Mouse (Mus musculus) ovary, postnatal 36 days (tissue): ENCODE measurements around the gene Hfe2.
A peak's percentile ranks its signal among the peaks of the same experiment; 100 is the strongest.

Source experiments
- DNase-seq: peaks from one replicate; pipeline ENCODE4 v3.0.0; 2022; ENCODE audit warnings: low spot score, mixed read lengths

Gene Hfe2

DNA sequence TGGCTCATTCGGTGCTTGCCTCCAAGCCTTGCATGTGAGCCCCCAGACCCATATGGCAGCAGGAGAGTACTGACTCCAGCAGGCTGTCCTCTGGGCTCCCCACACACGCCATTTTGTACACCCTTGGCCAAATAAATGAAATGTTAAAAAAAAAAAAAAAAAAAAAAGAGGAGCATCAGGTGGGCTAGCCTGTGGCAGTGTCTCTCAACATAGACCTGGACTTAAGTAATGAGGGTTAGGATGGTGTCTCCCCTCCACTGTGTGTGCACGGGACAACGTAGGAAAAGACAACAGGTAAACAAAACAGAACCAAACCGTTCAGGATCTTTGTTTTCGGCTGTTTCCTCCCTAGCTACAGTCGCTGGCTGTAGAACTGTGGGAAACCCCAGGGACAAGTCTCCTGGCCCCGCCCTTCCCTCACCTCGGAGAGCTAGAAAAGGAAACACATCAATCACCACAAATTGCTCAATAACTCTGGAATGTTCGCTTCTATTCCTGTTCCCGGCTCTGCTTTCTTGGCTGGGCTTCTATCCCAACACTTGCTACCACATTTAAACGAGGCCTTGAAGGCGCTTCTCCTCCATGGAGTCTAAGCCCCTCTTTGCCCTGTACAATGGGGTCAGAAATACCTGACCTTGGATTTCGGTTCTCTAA, 51.2 kb downstream of the Hfe2 start:
- peak; percentile 71 for DNase-seq

DNA sequence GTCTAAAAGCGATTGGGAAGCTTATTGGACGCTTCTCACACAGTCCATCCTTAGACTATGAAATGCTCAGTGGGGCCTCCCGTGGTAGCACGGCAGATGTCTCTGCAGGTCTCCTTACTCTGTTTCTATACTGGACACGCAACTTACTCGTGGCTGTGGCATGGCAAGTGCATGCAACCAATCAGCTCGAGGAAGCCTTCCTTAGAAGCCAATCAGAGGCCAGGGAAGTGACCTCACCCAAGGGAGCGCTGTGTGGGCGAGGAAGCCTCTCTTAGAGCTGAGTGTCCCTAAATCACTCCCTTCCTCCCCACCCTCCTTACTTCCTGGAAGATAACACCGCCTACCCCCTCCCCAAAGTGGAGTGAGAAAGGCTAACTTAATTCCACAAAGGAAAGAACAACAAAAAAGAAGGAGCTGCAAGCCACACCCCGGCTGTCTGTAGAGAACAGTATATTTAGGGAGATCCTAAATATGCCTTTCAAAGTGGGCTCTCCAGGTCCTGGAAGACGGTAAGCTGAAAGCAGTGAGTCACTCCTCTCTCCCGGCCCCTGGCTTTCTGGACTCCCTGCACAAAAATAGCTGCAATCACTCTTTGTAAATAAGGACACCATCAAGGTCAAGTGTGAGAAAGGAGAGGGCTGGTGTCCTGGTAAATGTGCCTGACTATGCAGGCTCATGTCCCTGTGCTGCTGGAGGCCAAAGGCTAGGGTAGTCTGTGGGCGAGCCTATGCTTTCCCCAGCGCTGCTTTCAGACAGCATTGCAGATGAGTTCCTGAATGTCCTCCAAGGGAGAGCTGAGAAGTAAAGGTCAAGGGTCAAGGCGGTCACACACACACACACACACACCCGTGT, 51.9 kb downstream of the Hfe2 start, which contains the start of gene Gm16253:
TSS of gene Gm16253 (plus strand) at position 295 of the 852 bp plus-strand sequence.
- DNase-seq = peak; percentile 82

DNA sequence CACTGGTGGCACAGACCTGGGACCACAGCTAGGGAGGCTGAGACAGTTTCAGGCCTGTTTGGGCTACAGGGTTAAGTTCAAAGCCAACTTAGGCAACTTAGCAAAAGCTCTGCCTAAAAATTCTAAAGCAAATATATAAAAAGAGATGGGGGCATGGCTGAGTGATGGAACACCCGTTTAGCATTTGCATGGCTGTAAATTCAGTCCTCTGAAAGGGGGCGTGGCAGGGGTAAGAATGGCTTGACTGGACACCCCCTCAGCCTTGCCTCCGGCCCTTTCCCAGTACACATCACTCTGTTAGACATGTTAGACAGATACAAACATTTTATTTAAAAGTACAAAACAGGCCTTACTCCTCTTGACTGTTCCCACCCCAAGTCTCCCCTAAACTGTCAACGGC, 52.6 kb downstream of the Hfe2 start:
- DNase-seq = no peak
